Mouse (Mus musculus) lung, postnatal 0 days (tissue): ENCODE data around the gene Prkag1.

Experiments
- CTCF ChIP-seq: IDR thresholded peaks from 2 replicates; pipeline ENCODE4 v1.5.1; 2016; ENCODE audit warnings: antibody characterized with exemption, mild to moderate bottlenecking
- EP300 ChIP-seq: IDR thresholded peaks from 2 replicates; pipeline ENCODE4 v1.6.1; 2016; ENCODE audit warnings: antibody characterized with exemption, mild to moderate bottlenecking, control low read depth

- TF ChIP-seq CTCF (no peak), EP300 (no peak)
Measured at GRCm38 (mm10) chr15:98833281-98833680, 2.0 kb upstream of the Prkag1 start.
